Mouse (Mus musculus) heart, postnatal 10 days (tissue): ENCODE data around the gene Efnb2. TPM values are rescaled to one million over a fixed set of nuclear protein-coding genes. Genes with fewer than 3 reads are reported as not detected.

Experiments used
- DNase-seq, 2 experiments: peaks; one replicate each; pipeline ENCODE4 v3.0.0; 2021
- intact Hi-C: fragments of 180-260 bp; cut with DNase I; formaldehyde crosslinking; loops from one replicate; pipeline ENCODE4 v1.15.1; 2025
- total RNA-seq, 2 experiments: library from RNA; stranded (reverse); gene quantifications; 2 replicates each; pipeline ENCODE4 v1.2.3; 2021

Efnb2 gene
- total RNA-seq = 10 to 100 TPM; 44.6 to 49.7 TPM

- peak; percentile 97 to 98 for DNase-seq
- intact Hi-C loops = loop anchor here (1.0 to 5.0 kb wide), 2 partner anchors 141 to 331 kb away; no protein-coding TSS in a partner anchor
These were observed at the start of gene Efnb2 for GRCm38 (mm10) chr8:8661103-8661758. Gene Efnb2, minus strand, starts transcription at chr8:8661242.

GRCm38 (mm10) chr8:8704813-8705212 lies 43.8 kb upstream of the Efnb2 start:
- DNase-seq = no peak
- intact Hi-C loops = no loop called here

- intact Hi-C loops = no loop called here
- DNase-seq = no peak
These were observed 42.6 kb upstream of the Efnb2 start for GRCm38 (mm10) chr8:8703668-8704067.

- DNase-seq = no peak
- intact Hi-C loops = no loop called here
These were observed 39.8 kb upstream of the Efnb2 start for GRCm38 (mm10) chr8:8700821-8701220.

GRCm38 (mm10) chr8:8700229-8700628 lies 39.2 kb upstream of the Efnb2 start:
- DNase-seq = no peak
- intact Hi-C loops = no loop called here

- peak; percentile 98 for DNase-seq
- intact Hi-C loops = no loop called here
These were observed 29.4 kb upstream of the Efnb2 start, which contains the start of gene Arglu1 for GRCm38 (mm10) chr8:8690146-8691092. Gene Arglu1, minus strand, starts transcription at chr8:8690521.

- DNase-seq = peak; percentile 73 to 75
- intact Hi-C loops = loop anchor here (2.0 to 5.0 kb wide), 2 partner anchors 27 to 143 kb away; no protein-coding TSS in a partner anchor
These were observed 28.6 kb upstream of the Efnb2 start for GRCm38 (mm10) chr8:8689454-8690145.

- intact Hi-C loops = loop anchor here (2.0 to 5.0 kb wide), 2 partner anchors 26 to 143 kb away; no protein-coding TSS in a partner anchor
- peak in 1 of 2 experiments; percentile 10 for DNase-seq
These were observed 27.9 kb upstream of the Efnb2 start for GRCm38 (mm10) chr8:8688823-8689453.

- intact Hi-C loops = loop anchor here (5.0 kb wide), 1 partner anchor 147 kb away; no protein-coding TSS in a partner anchor
- DNase-seq = no peak
These were observed 24.5 kb upstream of the Efnb2 start for GRCm38 (mm10) chr8:8685517-8685916.

GRCm38 (mm10) chr8:8682697-8683096 lies 21.7 kb upstream of the Efnb2 start:
- intact Hi-C loops = no loop called here
- no peak for DNase-seq

GRCm38 (mm10) chr8:8678236-8678635 lies 17.2 kb upstream of the Efnb2 start:
- intact Hi-C loops = no loop called here
- DNase-seq = no peak

GRCm38 (mm10) chr8:8674864-8675263 lies 13.8 kb upstream of the Efnb2 start:
- no peak for DNase-seq
- intact Hi-C loops = no loop called here

- DNase-seq = peak; percentile 93 to 95
- intact Hi-C loops = loop anchor here (1.0 to 5.0 kb wide), 3 partner anchors 27 to 331 kb away; no protein-coding TSS in a partner anchor
These were observed 707 bp upstream of the Efnb2 start for GRCm38 (mm10) chr8:8661759-8662138.

- DNase-seq = no peak
- intact Hi-C loops = loop anchor here (1.0 to 5.0 kb wide), 2 partner anchors 142 to 332 kb away; no protein-coding TSS in a partner anchor
These were observed 539 bp downstream of the Efnb2 start for GRCm38 (mm10) chr8:8660307-8661098.

- intact Hi-C loops = loop anchor here (2.0 to 5.0 kb wide), 5 partner anchors 143 to 515 kb away; no protein-coding TSS in a partner anchor
- peak; percentile 52 to 55 for DNase-seq
These were observed 1.3 kb downstream of the Efnb2 start for GRCm38 (mm10) chr8:8659503-8660306.

GRCm38 (mm10) chr8:8658426-8659224 lies 2.4 kb downstream of the Efnb2 start:
- intact Hi-C loops = loop anchor here (2.0 to 5.0 kb wide), 4 partner anchors 171 to 516 kb away; no protein-coding TSS in a partner anchor

GRCm38 (mm10) chr8:8657692-8658355 lies 3.2 kb downstream of the Efnb2 start:
- intact Hi-C loops = loop anchor here (2.0 to 5.0 kb wide), 4 partner anchors 171 to 517 kb away; no protein-coding TSS in a partner anchor
- DNase-seq = no peak

More at GRCm38 (mm10) chr8:8658426-8659224, 2.4 kb downstream of the Efnb2 start:
- DNase-seq = peak; percentile 89 to 90
